Mouse (Mus musculus): ENCODE results near the gene Bnc1.

GRCm38 (mm10) chr7:81974616-81975015 lies 17.5 kb downstream of the Bnc1 start:
- TF ChIP-seq CTCF (IDR thresholded peaks at IDR 0.05; ENCODE audit: low read depth, low read length): no peak
- TF ChIP-seq POLR2AphosphoS5 (IDR thresholded peaks at IDR 0.05; ENCODE audit: insufficient replicate concordance, low read depth, low read length): no peak
- TF ChIP-seq TAL1 (conservative IDR thresholded peaks at IDR 0.05; ENCODE audit: low read depth, low read length): no peak
- TF ChIP-seq GATA2 (IDR thresholded peaks at IDR 0.05; ENCODE audit: borderline replicate concordance, low read depth, low read length): no peak
- TF ChIP-seq GATA1 (IDR thresholded peaks at IDR 0.05; ENCODE audit: borderline replicate concordance, low read length): no peak
